Mouse (Mus musculus): ENCODE measurements at regions not wholly inside any gene's neighbourhood (a gene's known extent, or its start where the extent isn't known, plus 50 kb on each side); places are given as distances from the start of the nearest gene placed in this dataset.

- no peaks in the 10 kb centered on the region for H3K9me3 ChIP-seq (replicated peaks)
- H3K27me3 ChIP-seq = no peaks in the 10 kb centered on the region
- WGBS = 83% methylated on average over 3 of the region's 3 CpGs
- no peak for ATAC-seq
- H3K36me3 ChIP-seq (ENCODE audit: poor library complexity, severe bottlenecking) = no peaks in the 10 kb centered on the region
- no peak overlapping the region for H3K9ac ChIP-seq
- no peak overlapping the region for H3K4me3 ChIP-seq
- no peak overlapping the region for H3K4me2 ChIP-seq
- H3K27ac ChIP-seq = no peak overlapping the region
- 0 out of 2 replicates have a peak, but pooled peaks cover under 1% of the 10 kb centered on the region for H3K4me1 ChIP-seq
Measured at GRCm38 (mm10) chr4:89440821-89441220, 130.0 kb upstream of the Cdkn2b start.

- Histone ChIP-seq H3K4me2 (no peak overlapping the region), H3K9ac (no peak overlapping the region), H3K4me3 (no peak overlapping the region), H3K4me1 (no peaks in the 10 kb centered on the region), H3K27ac (no peak overlapping the region), H3K27me3 (no peaks in the 10 kb centered on the region), H3K36me3 (ENCODE audit: poor library complexity, severe bottlenecking) (no peaks in the 10 kb centered on the region), H3K9me3 (replicated peaks) (no peaks in the 10 kb centered on the region)
- no peak for ATAC-seq
- WGBS = 79% methylated on average over 4 of the region's 4 CpGs
Measured at GRCm38 (mm10) chr4:89440326-89440725, 129.5 kb upstream of the Cdkn2b start.

GRCm38 (mm10) chr4:89438665-89439064 lies 127.8 kb upstream of the Cdkn2b start:
- Histone ChIP-seq H3K36me3 (ENCODE audit: poor library complexity, severe bottlenecking) (no peaks in the 10 kb centered on the region), H3K27ac (no peak overlapping the region), H3K4me3 (no peak overlapping the region), H3K27me3 (no peaks in the 10 kb centered on the region), H3K9ac (no peak overlapping the region), H3K4me2 (no peak overlapping the region), H3K9me3 (replicated peaks) (no peaks in the 10 kb centered on the region), H3K4me1 (no peaks in the 10 kb centered on the region)
- WGBS = 92% methylated on average over 2 of the region's 2 CpGs
- no peak for ATAC-seq

GRCm38 (mm10) chr4:89436764-89437163 lies 125.9 kb upstream of the Cdkn2b start:
- H3K9ac ChIP-seq = no peak overlapping the region
- H3K4me2 ChIP-seq = no peak overlapping the region
- no peaks in the 10 kb centered on the region for H3K27me3 ChIP-seq
- no peaks in the 10 kb centered on the region for H3K9me3 ChIP-seq (replicated peaks)
- ATAC-seq = no peak
- no peak overlapping the region for H3K27ac ChIP-seq
- no peaks in the 10 kb centered on the region for H3K36me3 ChIP-seq (ENCODE audit: poor library complexity, severe bottlenecking)
- WGBS = 89% methylated on average over 3 of the region's 3 CpGs
- no peaks in the 10 kb centered on the region for H3K4me1 ChIP-seq
- no peak overlapping the region for H3K4me3 ChIP-seq

- Histone ChIP-seq H3K9ac (no peak overlapping the region), H3K36me3 (ENCODE audit: poor library complexity, severe bottlenecking) (no peaks in the 10 kb centered on the region), H3K4me3 (no peak overlapping the region), H3K27me3 (no peaks in the 10 kb centered on the region), H3K27ac (no peak overlapping the region), H3K9me3 (replicated peaks) (no peaks in the 10 kb centered on the region), H3K4me1 (no peaks in the 10 kb centered on the region), H3K4me2 (no peak overlapping the region)
- 89% methylated on average over 3 of the region's 3 CpGs for WGBS
- no peak for ATAC-seq
Measured at GRCm38 (mm10) chr4:89434152-89434551, 123.3 kb upstream of the Cdkn2b start.

GRCm38 (mm10) chr4:89433528-89433927 lies 122.7 kb upstream of the Cdkn2b start:
- H3K4me3 ChIP-seq = no peak overlapping the region
- no peak overlapping the region for H3K4me2 ChIP-seq
- no peaks in the 10 kb centered on the region for H3K36me3 ChIP-seq (ENCODE audit: poor library complexity, severe bottlenecking)
- no peaks in the 10 kb centered on the region for H3K4me1 ChIP-seq
- 78% methylated on average over 5 of the region's 5 CpGs for WGBS
- H3K27me3 ChIP-seq = no peaks in the 10 kb centered on the region
- no peaks in the 10 kb centered on the region for H3K9me3 ChIP-seq (replicated peaks)
- no peak for ATAC-seq
- H3K9ac ChIP-seq = no peak overlapping the region
- no peak overlapping the region for H3K27ac ChIP-seq

GRCm38 (mm10) chr4:89431520-89431919 lies 120.7 kb upstream of the Cdkn2b start:
- H3K4me1 ChIP-seq = no peaks in the 10 kb centered on the region
- H3K27ac ChIP-seq = no peak overlapping the region
- H3K4me3 ChIP-seq = no peak overlapping the region
- ATAC-seq = no peak
- no peaks in the 10 kb centered on the region for H3K9me3 ChIP-seq (replicated peaks)
- no peaks in the 10 kb centered on the region for H3K36me3 ChIP-seq (ENCODE audit: poor library complexity, severe bottlenecking)
- H3K9ac ChIP-seq = no peak overlapping the region
- no peak overlapping the region for H3K4me2 ChIP-seq
- no peaks in the 10 kb centered on the region for H3K27me3 ChIP-seq
- 86% methylated on average over 6 of the region's 6 CpGs for WGBS

- no peak overlapping the region for H3K4me2 ChIP-seq
- H3K36me3 ChIP-seq (ENCODE audit: poor library complexity, severe bottlenecking) = no peaks in the 10 kb centered on the region
- no peaks in the 10 kb centered on the region for H3K9me3 ChIP-seq (replicated peaks)
- no peak overlapping the region for H3K27ac ChIP-seq
- 88% methylated on average over 1 of the region's 1 CpGs for WGBS
- H3K27me3 ChIP-seq = no peaks in the 10 kb centered on the region
- H3K9ac ChIP-seq = no peak overlapping the region
- H3K4me3 ChIP-seq = no peak overlapping the region
- ATAC-seq = no peak
- H3K4me1 ChIP-seq = no peaks in the 10 kb centered on the region
Measured at GRCm38 (mm10) chr4:89428465-89428864, 117.6 kb upstream of the Cdkn2b start.

- Histone ChIP-seq H3K27ac (no peak overlapping the region), H3K36me3 (ENCODE audit: poor library complexity, severe bottlenecking) (no peaks in the 10 kb centered on the region), H3K4me3 (no peak overlapping the region), H3K4me2 (no peak overlapping the region), H3K4me1 (no peaks in the 10 kb centered on the region), H3K27me3 (no peaks in the 10 kb centered on the region), H3K9me3 (replicated peaks) (no peaks in the 10 kb centered on the region), H3K9ac (no peak overlapping the region)
- WGBS = 46% methylated on average over 9 of the region's 9 CpGs
- ATAC-seq = peak; percentile 77
Measured at GRCm38 (mm10) chr4:89427345-89428293, 116.8 kb upstream of the Cdkn2b start.

GRCm38 (mm10) chr4:89425916-89426315 lies 115.1 kb upstream of the Cdkn2b start:
- H3K27ac ChIP-seq = no peak overlapping the region
- WGBS = 89% methylated on average over 2 of the region's 2 CpGs
- no peaks in the 10 kb centered on the region for H3K4me1 ChIP-seq
- no peak for ATAC-seq
- no peak overlapping the region for H3K4me2 ChIP-seq
- H3K36me3 ChIP-seq (ENCODE audit: poor library complexity, severe bottlenecking) = no peaks in the 10 kb centered on the region
- H3K9me3 ChIP-seq (replicated peaks) = no peaks in the 10 kb centered on the region
- no peaks in the 10 kb centered on the region for H3K27me3 ChIP-seq
- H3K4me3 ChIP-seq = no peak overlapping the region
- H3K9ac ChIP-seq = no peak overlapping the region

GRCm38 (mm10) chr4:89421694-89422354 lies 111.0 kb upstream of the Cdkn2b start:
- WGBS = 77% methylated on average over 6 of the region's 6 CpGs
- Histone ChIP-seq H3K36me3 (ENCODE audit: poor library complexity, severe bottlenecking) (no peaks in the 10 kb centered on the region), H3K27ac (no peak overlapping the region), H3K9ac (no peak overlapping the region), H3K9me3 (replicated peaks) (no peaks in the 10 kb centered on the region), H3K4me2 (no peak overlapping the region), H3K4me1 (no peaks in the 10 kb centered on the region), H3K4me3 (no peak overlapping the region), H3K27me3 (no peaks in the 10 kb centered on the region)
- no peak for ATAC-seq

GRCm38 (mm10) chr4:89420868-89421267 lies 110.0 kb upstream of the Cdkn2b start:
- WGBS = 87% methylated on average over 5 of the region's 5 CpGs
- ATAC-seq = no peak
- no peaks in the 10 kb centered on the region for H3K36me3 ChIP-seq (ENCODE audit: poor library complexity, severe bottlenecking)

More at GRCm38 (mm10) chr4:89420868-89421267, 110.0 kb upstream of the Cdkn2b start:
- Histone ChIP-seq H3K9ac (no peak overlapping the region), H3K27ac (no peak overlapping the region), H3K9me3 (replicated peaks) (no peaks in the 10 kb centered on the region), H3K4me2 (no peak overlapping the region), H3K4me1 (no peaks in the 10 kb centered on the region), H3K4me3 (no peak overlapping the region), H3K27me3 (no peaks in the 10 kb centered on the region)

Measured in forebrain, embryonic 13.5 days (tissue).